Mouse (Mus musculus): ENCODE measurements around the gene Lpp.

DNA sequence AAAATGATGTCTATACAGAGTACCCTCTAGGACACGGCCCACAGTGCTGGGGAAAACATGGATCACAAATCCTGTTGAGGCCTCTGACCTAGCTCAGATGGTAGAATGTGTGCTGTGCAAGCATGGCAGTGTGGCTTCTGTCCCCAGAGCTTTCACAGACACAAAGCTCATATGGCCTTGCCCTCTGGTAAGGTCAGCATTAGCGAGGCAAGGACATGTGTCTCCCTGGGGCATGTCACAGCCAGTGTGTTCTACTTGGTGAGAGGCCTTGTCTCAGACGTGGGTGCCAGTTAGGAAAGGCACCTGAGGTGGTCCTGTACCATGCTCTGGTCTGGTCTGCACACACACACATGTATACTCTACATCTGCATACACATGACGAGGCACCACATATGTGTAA lies 30.4 kb downstream of the Lpp start:
- TF ChIP-seq CTCF (IDR thresholded peaks at IDR 0.05; ENCODE audit: borderline replicate concordance, control insufficient read depth, extremely low read depth, insufficient read depth, low read length, poor library complexity) (no peak), POLR2A (IDR thresholded peaks at IDR 0.05; ENCODE audit: control insufficient read depth, extremely low read depth, insufficient read depth, low read length, poor library complexity) (no peak)

Measured in thymus, adult 2 months (tissue).